8 mouse cellular contexts compared by ENCODE assay signal in genomic region chr1:64078011-64078746, GRCm38 (mm10). TPM values are rescaled to one million over a fixed set of nuclear protein-coding genes. Genes with fewer than 3 reads are reported as not detected.
DNase-seq lines count a peak whose midpoint lies in the region.

No protein-coding gene starts in this region.

- peak; percentile 40 for DNase-seq in adrenal gland, adult 2 months
- DNase-seq in adrenal gland, postnatal 4 days (ENCODE audit: low spot score in 2 of 2): no peak
- peak; percentile 50 to 60 for DNase-seq in spleen, postnatal 36 days (ENCODE audit: low spot score in 2 of 2)
- DNase-seq in spleen, postnatal 10 days (ENCODE audit: low spot score in 2 of 2): no peak
- DNase-seq in kidney, postnatal 14 days: peak; percentile 44
- peak; percentile 71 for DNase-seq in retina, embryonic 14.5 days (ENCODE audit: low spot score)
- DNase-seq in right cerebral cortex, postnatal 25 days: no peak
- no peak for DNase-seq in ovary, postnatal 36 days (ENCODE audit: low spot score)

RNA-seq across cellular contexts. Expression of gene Klf7, which starts 43.9 kb away (rescaled TPM):
- total RNA-seq in adrenal gland, adult 2 months (2021): 10 to 100 TPM; 13.4 to 18.6 TPM
- polyA plus RNA-seq in adrenal gland, adult 2 months (2012; rRNA removed): 7.1 and 15.5 TPM in 2 replicates
- 10 to 100 TPM; 23.3 to 29.2 TPM for total RNA-seq in adrenal gland, postnatal 4 days (2021)

Comparison
In these comparisons a context has a peak if more than half of its experiments do, and no peak if none do; other contexts are left out.
1. DNase-seq: peak in adrenal gland, adult 2 months (single experiment), spleen, postnatal 36 days (2 of 2), kidney, postnatal 14 days (single experiment) and retina, embryonic 14.5 days (single experiment); none in adrenal gland, postnatal 4 days (0 of 2), spleen, postnatal 10 days (0 of 2), right cerebral cortex, postnatal 25 days (single experiment) and ovary, postnatal 36 days (single experiment).